Mouse (Mus musculus) splenic B cell, adult 2 months (primary cell): ENCODE data around the gene Pla2g12a.

Experiments
- DNase-seq: peaks from one replicate; pipeline ENCODE4 v3.0.0-alpha.2; 2011; ENCODE audit warnings: low read depth, low spot score
- H3K27me3 ChIP-seq: 2 replicates; pipeline ENCODE4 v1.6.1; 2012; ENCODE audit warnings: mild to moderate bottlenecking, low read length, moderate library complexity, mixed read lengths; ENCODE audit not compliant: control insufficient read depth, poor library complexity, insufficient read depth, severe bottlenecking
- H3K36me3 ChIP-seq: 2 replicates; pipeline ENCODE4 v1.6.1; 2012; ENCODE audit warnings: mild to moderate bottlenecking, low read length, moderate library complexity, mixed read lengths; ENCODE audit not compliant: control insufficient read depth, poor library complexity, insufficient read depth, severe bottlenecking

The Pla2g12a gene

GRCm38 (mm10) chr3:129878405-129879021 lies at the start of gene Pla2g12a:
Gene Pla2g12a (plus strand): TSS chr3:129878606.
- Histone ChIP-seq H3K27me3 (no peaks in the 10 kb centered on the region), H3K36me3 (no peaks in the 10 kb centered on the region)
- DNase-seq: peak; percentile 89

- H3K36me3 ChIP-seq: no peaks in the 10 kb centered on the region
- no peaks in the 10 kb centered on the region for H3K27me3 ChIP-seq
- DNase-seq: no peak
Observed at GRCm38 (mm10) chr3:129830626-129831025, 47.8 kb upstream of the Pla2g12a start.

GRCm38 (mm10) chr3:129831035-129831568 lies 47.3 kb upstream of the Pla2g12a start, which contains the start of gene Gar1:
Gene Gar1 (minus strand): TSS chr3:129831396.
- DNase-seq: peak; percentile 99
- H3K36me3 ChIP-seq: no peaks in the 10 kb centered on the region
- no peaks in the 10 kb centered on the region for H3K27me3 ChIP-seq

- Histone ChIP-seq H3K27me3 (no peaks in the 10 kb centered on the region), H3K36me3 (no peaks in the 10 kb centered on the region)
- DNase-seq: no peak
Observed at GRCm38 (mm10) chr3:129835388-129835934, 42.9 kb upstream of the Pla2g12a start, which contains the start of gene Cfi. Gene Cfi (plus strand): TSS chr3:129835884.

GRCm38 (mm10) chr3:129836051-129836697 lies 42.2 kb upstream of the Pla2g12a start:
- Histone ChIP-seq H3K36me3 (no peaks in the 10 kb centered on the region), H3K27me3 (no peaks in the 10 kb centered on the region)
- peak; percentile 57 for DNase-seq

GRCm38 (mm10) chr3:129836965-129837364 lies 41.4 kb upstream of the Pla2g12a start:
- Histone ChIP-seq H3K27me3 (no peaks in the 10 kb centered on the region), H3K36me3 (no peaks in the 10 kb centered on the region)
- DNase-seq: no peak

DNA sequence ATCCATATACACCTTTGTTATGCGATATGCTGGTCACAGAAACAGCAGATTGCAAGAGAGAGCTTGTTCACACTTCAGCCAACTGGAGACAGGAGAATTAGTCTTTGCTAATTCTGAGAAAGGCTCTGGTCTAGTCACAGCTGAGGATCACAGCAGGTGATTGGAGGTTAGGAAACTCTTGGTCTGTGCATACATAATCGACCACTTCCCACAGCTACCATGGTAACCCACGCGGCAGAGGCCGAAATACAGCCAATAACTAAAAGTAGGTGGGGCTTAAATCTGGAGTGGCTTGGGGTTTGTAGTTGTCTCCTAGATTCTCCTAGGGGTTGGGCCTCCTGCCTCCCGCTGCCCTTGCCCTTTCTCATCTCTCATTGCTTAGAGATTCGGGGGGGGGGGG lies 40.4 kb upstream of the Pla2g12a start:
- no peaks in the 10 kb centered on the region for H3K36me3 ChIP-seq
- DNase-seq: no peak
- no peaks in the 10 kb centered on the region for H3K27me3 ChIP-seq

- no peaks in the 10 kb centered on the region for H3K27me3 ChIP-seq
- DNase-seq: no peak
- H3K36me3 ChIP-seq: no peaks in the 10 kb centered on the region
Observed at GRCm38 (mm10) chr3:129845868-129846267, 32.5 kb upstream of the Pla2g12a start.

DNA sequence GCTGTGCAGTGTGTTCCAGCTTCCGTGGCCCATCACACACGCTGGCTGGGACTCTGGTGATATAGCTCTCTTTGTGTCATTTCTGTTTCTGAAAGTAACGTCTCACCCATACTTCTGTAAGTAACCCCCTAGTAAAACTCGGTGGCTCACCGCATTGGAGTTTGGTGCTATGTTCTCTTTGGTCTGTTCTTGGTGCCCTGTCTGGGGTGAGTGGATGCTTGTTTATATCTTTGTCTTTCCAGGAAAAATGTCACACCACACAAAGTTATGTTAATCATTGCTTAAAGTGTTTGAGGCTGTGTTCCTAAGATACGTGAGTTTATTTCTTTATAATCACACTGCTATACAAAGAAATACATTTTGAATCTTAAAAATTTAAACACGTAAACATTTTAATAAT lies 31.6 kb upstream of the Pla2g12a start:
- Histone ChIP-seq H3K27me3 (no peaks in the 10 kb centered on the region), H3K36me3 (no peaks in the 10 kb centered on the region)
- no peak for DNase-seq

GRCm38 (mm10) chr3:129862592-129862991 lies 15.8 kb upstream of the Pla2g12a start:
- Histone ChIP-seq H3K36me3 (no peaks in the 10 kb centered on the region), H3K27me3 (no peaks in the 10 kb centered on the region)
- DNase-seq: no peak

DNA sequence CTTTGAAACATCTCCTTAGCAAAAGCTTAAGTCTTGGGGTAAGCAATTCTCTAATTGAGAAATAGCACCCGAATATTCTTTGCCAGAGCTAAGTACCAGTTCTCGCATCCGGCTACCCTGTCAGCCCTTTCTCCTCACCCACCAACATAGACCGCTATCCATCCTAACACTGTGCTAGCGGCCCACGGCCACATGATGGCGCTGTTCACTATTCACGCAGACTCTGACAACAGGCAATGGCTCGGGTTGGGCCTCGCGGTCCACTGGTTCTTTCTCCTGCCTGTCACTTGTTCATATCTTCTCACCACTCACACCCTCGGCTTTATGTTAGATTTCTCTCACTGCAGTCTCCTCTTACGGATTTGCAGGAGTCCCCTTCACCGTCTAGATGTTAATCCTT lies 14.7 kb upstream of the Pla2g12a start:
- DNase-seq: peak; percentile 69
- Histone ChIP-seq H3K36me3 (no peaks in the 10 kb centered on the region), H3K27me3 (no peaks in the 10 kb centered on the region)

- DNase-seq: peak; percentile 51
- Histone ChIP-seq H3K27me3 (no peaks in the 10 kb centered on the region), H3K36me3 (no peaks in the 10 kb centered on the region)
Observed at GRCm38 (mm10) chr3:129877327-129877726, 1.1 kb upstream of the Pla2g12a start.

- Histone ChIP-seq H3K27me3 (no peaks in the 10 kb centered on the region), H3K36me3 (no peaks in the 10 kb centered on the region)
- DNase-seq: peak; percentile 57
Observed at GRCm38 (mm10) chr3:129879131-129879757, 838 bp downstream of the Pla2g12a start.

- Histone ChIP-seq H3K36me3 (no peaks in the 10 kb centered on the region), H3K27me3 (no peaks in the 10 kb centered on the region)
- no peak for DNase-seq
Observed at GRCm38 (mm10) chr3:129879913-129880312, 1.5 kb downstream of the Pla2g12a start.
